Mouse (Mus musculus): ENCODE data around the gene Eno2. TPM values are rescaled to one million over a fixed set of nuclear protein-coding genes. Genes with fewer than 3 reads are reported as not detected.

The Eno2 gene
- total and polyA plus RNA-seq, 2 experiments from 2014 or later, result 113 to 130 TPM

GRCm38 (mm10) chr6:124791911-124792310 is 22.4 kb upstream of the Eno2 start:
- Histone ChIP-seq H3K4me2 (ENCODE audit: low read depth) (no peak overlapping the region), H3K9me3 (ENCODE audit: low read length) (no peaks in the 10 kb centered on the region), H3K36me3 (ENCODE audit: insufficient read depth) (no peaks in the 10 kb centered on the region), H3K27me3 (ENCODE audit: insufficient read depth, low read length) (no peaks in the 10 kb centered on the region), H3K27ac (ENCODE audit: low read depth, low read length) (no peak overlapping the region), H3K4me3 (ENCODE audit: low read depth, low read length) (no peak overlapping the region), H3K9ac (no peak overlapping the region), H3K4me1 (ENCODE audit: insufficient read depth) (no peaks in the 10 kb centered on the region)
- TF ChIP-seq CTCF (IDR thresholded peaks at IDR 0.05; ENCODE audit: low read depth), result no peak
- DNase-seq (no peak), ATAC-seq (no peak)
- 89% methylated on average over 3 of the region's 3 CpGs for WGBS

- no peak for TF ChIP-seq CTCF (IDR thresholded peaks at IDR 0.05; ENCODE audit: low read depth)
- WGBS, result 75% methylated on average over 4 of the region's 4 CpGs
Measured at GRCm38 (mm10) chr6:124790121-124790520, 20.6 kb upstream of the Eno2 start.

GRCm38 (mm10) chr6:124789519-124789918 is 20.0 kb upstream of the Eno2 start:
- no peak overlapping the region for H3K4me3 ChIP-seq (ENCODE audit: low read depth, low read length)
- ATAC-seq, result no peak
- H3K27me3 ChIP-seq (ENCODE audit: insufficient read depth, low read length), result no peaks in the 10 kb centered on the region
- H3K36me3 ChIP-seq (ENCODE audit: insufficient read depth), result no peaks in the 10 kb centered on the region
- no peaks in the 10 kb centered on the region for H3K9me3 ChIP-seq (ENCODE audit: low read length)
- no peaks in the 10 kb centered on the region for H3K4me1 ChIP-seq (ENCODE audit: insufficient read depth)
- H3K4me2 ChIP-seq (ENCODE audit: low read depth), result no peak overlapping the region
- DNase-seq, result no peak
- no peak overlapping the region for H3K9ac ChIP-seq
- H3K27ac ChIP-seq (ENCODE audit: low read depth, low read length), result no peak overlapping the region
- TF ChIP-seq CTCF (IDR thresholded peaks at IDR 0.05; ENCODE audit: low read depth), result no peak
- 79% methylated on average over 4 of the region's 4 CpGs for WGBS

More at GRCm38 (mm10) chr6:124790121-124790520, 20.6 kb upstream of the Eno2 start:
- no peak overlapping the region for H3K4me3 ChIP-seq (ENCODE audit: low read depth, low read length)
- DNase-seq, result no peak
- no peak overlapping the region for H3K4me2 ChIP-seq (ENCODE audit: low read depth)
- H3K4me1 ChIP-seq (ENCODE audit: insufficient read depth), result no peaks in the 10 kb centered on the region
- H3K27ac ChIP-seq (ENCODE audit: low read depth, low read length), result no peak overlapping the region
- H3K27me3 ChIP-seq (ENCODE audit: insufficient read depth, low read length), result no peaks in the 10 kb centered on the region
- no peak overlapping the region for H3K9ac ChIP-seq
- ATAC-seq, result no peak
- no peaks in the 10 kb centered on the region for H3K36me3 ChIP-seq (ENCODE audit: insufficient read depth)
- no peaks in the 10 kb centered on the region for H3K9me3 ChIP-seq (ENCODE audit: low read length)

DNA sequence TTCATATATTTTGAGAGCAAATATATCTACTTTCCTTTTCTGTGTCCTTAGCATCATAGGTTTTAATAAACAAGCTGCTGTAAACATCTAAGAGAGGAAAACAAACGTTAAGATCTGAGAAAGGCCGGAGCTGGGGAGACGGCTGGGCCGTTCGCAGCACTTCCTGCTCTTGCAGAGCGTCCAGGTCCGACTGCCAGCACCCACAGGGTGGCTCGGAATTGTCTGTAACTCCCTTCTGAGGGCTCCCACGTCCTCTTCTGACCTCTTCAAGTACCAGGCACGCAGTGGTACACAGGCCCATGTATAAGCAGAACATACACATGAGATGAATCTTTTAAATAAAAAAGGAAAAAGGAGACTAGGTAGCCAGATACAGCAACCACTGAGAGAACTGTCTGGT is 18.2 kb upstream of the Eno2 start:
- no peak overlapping the region for H3K9ac ChIP-seq
- 80% methylated on average over 10 of the region's 10 CpGs for WGBS

DNA sequence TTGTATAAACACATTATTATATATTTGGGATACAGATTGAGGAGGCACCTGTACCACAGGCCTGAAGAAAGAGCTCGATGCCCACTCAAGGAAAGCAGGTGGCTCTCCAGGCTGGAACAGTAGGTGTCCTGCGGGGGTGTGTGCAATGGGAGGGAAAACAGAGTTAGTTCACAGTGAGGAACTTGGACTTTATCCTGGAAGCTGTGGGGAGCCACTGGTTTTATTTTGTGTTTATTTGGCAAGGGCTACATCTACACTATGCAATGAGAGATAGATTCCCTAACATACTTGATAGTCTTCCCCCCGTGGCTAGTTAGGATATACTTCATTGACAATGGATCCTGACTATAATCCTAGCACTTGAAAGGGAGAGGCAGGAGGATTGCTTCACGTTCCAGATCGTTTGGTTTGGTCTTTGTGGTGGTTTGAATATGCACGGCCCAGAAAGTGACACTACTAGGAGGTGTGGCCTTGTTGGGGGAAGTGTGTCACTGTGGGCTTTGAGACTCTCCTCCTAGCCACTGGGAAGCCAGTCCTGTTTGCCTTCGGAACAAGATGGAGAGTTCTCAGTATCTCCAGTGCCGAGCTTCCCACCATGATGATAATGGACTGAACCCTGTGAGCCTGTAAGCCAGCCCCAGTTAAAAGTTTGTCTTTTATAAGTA is 17.4 kb upstream of the Eno2 start:
- TF ChIP-seq CTCF (IDR thresholded peaks at IDR 0.05; ENCODE audit: low read depth), result no peak
- Histone ChIP-seq H3K36me3 (ENCODE audit: insufficient read depth) (no peaks in the 10 kb centered on the region), H3K9me3 (ENCODE audit: low read length) (no peaks in the 10 kb centered on the region), H3K4me2 (ENCODE audit: low read depth) (no peak overlapping the region), H3K27me3 (ENCODE audit: insufficient read depth, low read length) (no peaks in the 10 kb centered on the region), H3K27ac (ENCODE audit: low read depth, low read length) (no peak overlapping the region), H3K4me1 (ENCODE audit: insufficient read depth) (no peaks in the 10 kb centered on the region), H3K4me3 (ENCODE audit: low read depth, low read length) (no peak overlapping the region), H3K9ac (no peak overlapping the region)
- 45% methylated on average over 8 of the region's 8 CpGs for WGBS
- no peak for ATAC-seq
- DNase-seq, result no peak

More for the DNA sequence above, 18.2 kb upstream of the Eno2 start:
- Histone ChIP-seq H3K4me1 (ENCODE audit: insufficient read depth) (no peaks in the 10 kb centered on the region), H3K4me2 (ENCODE audit: low read depth) (no peak overlapping the region), H3K27me3 (ENCODE audit: insufficient read depth, low read length) (no peaks in the 10 kb centered on the region), H3K27ac (ENCODE audit: low read depth, low read length) (no peak overlapping the region), H3K36me3 (ENCODE audit: insufficient read depth) (no peaks in the 10 kb centered on the region), H3K9me3 (ENCODE audit: low read length) (no peaks in the 10 kb centered on the region), H3K4me3 (ENCODE audit: low read depth, low read length) (no peak overlapping the region)
- no peak for ATAC-seq
- no peak for DNase-seq
- no peak for TF ChIP-seq CTCF (IDR thresholded peaks at IDR 0.05; ENCODE audit: low read depth)

DNA sequence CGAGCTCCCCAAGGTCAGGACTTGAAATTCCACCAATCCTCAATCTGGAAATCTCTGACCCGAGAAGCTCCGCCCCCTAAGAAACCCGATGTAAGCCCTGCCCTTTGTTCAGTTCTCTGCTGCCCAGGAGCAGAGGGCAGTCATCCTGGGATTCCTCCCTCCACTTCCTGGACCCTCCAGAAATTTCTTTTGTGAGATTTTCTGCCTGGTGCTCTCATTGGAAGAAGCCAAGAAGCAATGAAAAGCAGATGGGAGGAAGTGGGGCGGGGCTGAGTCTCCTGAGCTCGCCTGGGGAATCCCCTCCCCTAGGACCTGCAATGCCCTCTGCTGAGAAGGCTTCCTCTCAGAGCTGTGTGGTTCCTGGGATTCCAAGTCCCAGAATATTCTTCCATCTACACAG is 13.0 kb upstream of the Eno2 start:
- Histone ChIP-seq H3K9ac (no peak overlapping the region), H3K9me3 (ENCODE audit: low read length) (no peaks in the 10 kb centered on the region), H3K4me1 (ENCODE audit: insufficient read depth) (peaks cover 2% of the 10 kb centered on the region; the same call in 1 of the 2 replicates), H3K4me3 (ENCODE audit: low read depth, low read length) (no peak overlapping the region), H3K36me3 (ENCODE audit: insufficient read depth) (no peaks in the 10 kb centered on the region), H3K4me2 (ENCODE audit: low read depth) (no peak overlapping the region), H3K27me3 (ENCODE audit: insufficient read depth, low read length) (no peaks in the 10 kb centered on the region), H3K27ac (ENCODE audit: low read depth, low read length) (no peak overlapping the region)
- 32% methylated on average over 6 of the region's 6 CpGs for WGBS
- ATAC-seq (0 out of 2 replicates have a peak, but pooled peaks have one; percentile 12), DNase-seq (no peak)
- TF ChIP-seq CTCF (IDR thresholded peaks at IDR 0.05; ENCODE audit: low read depth), result no peak

GRCm38 (mm10) chr6:124780917-124781316 is 11.4 kb upstream of the Eno2 start:
- Histone ChIP-seq H3K4me3 (ENCODE audit: low read depth, low read length) (no peak overlapping the region), H3K9me3 (ENCODE audit: low read length) (no peaks in the 10 kb centered on the region), H3K4me2 (ENCODE audit: low read depth) (no peak overlapping the region), H3K27me3 (ENCODE audit: insufficient read depth, low read length) (no peaks in the 10 kb centered on the region), H3K9ac (no peak overlapping the region), H3K4me1 (ENCODE audit: insufficient read depth) (peaks cover 2% of the 10 kb centered on the region; the same call in 1 of the 2 replicates), H3K36me3 (ENCODE audit: insufficient read depth) (no peaks in the 10 kb centered on the region), H3K27ac (ENCODE audit: low read depth, low read length) (no peak overlapping the region)
- ATAC-seq, result no peak
- no peak for DNase-seq
- WGBS, result 73% methylated on average over 7 of the region's 7 CpGs
- TF ChIP-seq CTCF (IDR thresholded peaks at IDR 0.05; ENCODE audit: low read depth), result no peak
